Mouse (Mus musculus): ENCODE data around the gene Btaf1.

DNA sequence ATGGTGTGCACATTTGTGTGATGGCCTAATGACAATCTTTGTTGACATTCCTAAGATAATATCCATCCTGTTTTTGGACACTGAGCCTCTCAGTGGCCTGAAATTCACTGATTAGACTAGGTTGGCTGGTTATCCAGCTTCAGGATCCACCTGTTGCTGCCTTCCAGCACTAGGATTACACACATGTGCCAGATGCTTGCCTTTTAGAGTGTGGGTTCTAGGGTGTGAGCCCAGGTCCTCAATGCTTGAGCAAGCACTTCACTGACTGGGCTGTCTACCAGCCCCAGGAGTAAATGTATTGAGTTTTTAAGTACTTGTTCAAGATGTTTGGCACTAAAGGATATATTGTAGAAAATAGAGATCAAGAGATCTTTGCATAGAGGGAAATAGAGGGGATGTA is 12.1 kb downstream of the Btaf1 start:
- no peak for TF ChIP-seq CTCF (conservative IDR thresholded peaks at IDR 0.05; ENCODE audit: insufficient read depth, insufficient read length, low read depth, low read length)
- TF ChIP-seq POLR2A (IDR thresholded peaks at IDR 0.05; ENCODE audit: low read depth, low read length), result no peak
